Mouse (Mus musculus) inflammation-experienced regulatory T-cells, adult 16 weeks (primary cell): ENCODE results near the gene Hhat. TPM values are rescaled to one million over a fixed set of nuclear protein-coding genes. Genes with fewer than 3 reads are reported as not detected.

ENCODE experiments used
- polyA plus RNA-seq: library from polyadenylated mRNA; unstranded; fragments of 100-300 nt; shearing (Covaris generic); gene quantifications from one replicate; pipeline ENCODE4 v1.2.1, GENCODE M21; 2017

Gene Hhat
- 5.5 TPM for polyA plus RNA-seq

DNA sequence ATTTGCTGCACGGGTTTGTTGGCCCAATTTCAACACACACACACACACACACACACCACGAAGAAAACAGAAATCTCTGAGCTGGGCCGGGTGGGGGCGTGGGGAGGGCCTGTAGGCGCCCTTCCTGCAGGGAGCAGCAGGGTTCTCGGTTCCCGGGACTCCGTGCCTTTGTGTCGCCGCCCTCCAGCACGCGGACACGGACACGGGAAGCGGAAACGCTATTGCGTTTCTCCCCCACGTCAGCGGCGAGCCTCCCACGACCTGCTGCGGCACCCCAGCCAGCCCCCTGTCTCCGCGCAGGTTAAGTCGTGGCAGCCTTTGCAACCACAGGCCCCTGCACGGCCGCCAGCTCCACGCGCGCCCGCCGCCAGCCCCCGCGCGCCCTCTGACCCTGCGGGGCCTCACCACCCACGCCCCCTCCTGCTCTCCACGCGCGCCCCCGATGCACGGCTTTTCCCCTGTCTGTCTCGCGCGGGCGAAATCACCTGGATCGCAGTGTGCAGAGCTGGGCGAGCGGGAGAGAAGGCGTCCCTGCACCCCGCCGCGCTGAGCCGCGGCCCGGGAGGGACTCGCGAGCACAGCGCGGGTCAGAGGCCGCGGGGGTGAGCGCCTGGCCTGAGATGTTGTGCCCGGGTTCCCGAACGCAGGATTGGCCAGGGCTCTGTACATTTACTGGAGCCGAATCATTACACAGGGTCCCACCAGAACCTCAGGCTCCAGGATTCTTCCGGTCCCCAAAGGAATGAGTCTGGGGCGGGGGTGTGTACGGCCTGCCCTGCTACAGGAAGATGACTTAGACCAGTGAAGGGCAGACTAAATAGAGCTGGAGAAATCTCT, at the start of gene Hhat:
TSS of gene Hhat (minus strand) at position 729 of the 837 bp plus-strand sequence.

Other genes with a start within 250 kb of the Hhat start
- gene Sertad4, start 84.5 kb upstream of the Hhat start, polyA plus RNA-seq: not detected